Mouse (Mus musculus) kidney, embryonic 14.5 days (tissue): ENCODE results near the gene Sec23a. TPM values are rescaled to one million over a fixed set of nuclear protein-coding genes. Genes with fewer than 3 reads are reported as not detected.
A peak's percentile ranks its signal among the peaks of the same experiment; 100 is the strongest.

Experiments
- ATAC-seq: fragments of 200-750 bp; cut with Nextera tagmentation; 2 replicates; pipeline ENCODE4 v1.8.0; 2017; ENCODE audit warnings: moderate number of reproducible peaks, mild to moderate bottlenecking, moderate TSS enrichment, moderate library complexity; ENCODE audit not compliant: low FRiP score, low TSS enrichment
- H3K27ac ChIP-seq: fragments of 300-500 bp; sonication (generic); 2 replicates; pipeline ENCODE4 v1.5.1; 2014; ENCODE audit warnings: low read depth, mild to moderate bottlenecking, low read length, moderate library complexity, mixed read lengths
- H3K27me3 ChIP-seq: fragments of 300-500 bp; sonication (generic); 2 replicates; pipeline ENCODE4 v1.6.1; 2014; ENCODE audit warnings: mild to moderate bottlenecking, low read length; ENCODE audit not compliant: control insufficient read depth, insufficient read depth
- H3K36me3 ChIP-seq: fragments of 300-500 bp; sonication (generic); 2 replicates; pipeline ENCODE4 v1.6.1; 2014; ENCODE audit warnings: low read length, mixed read lengths; ENCODE audit not compliant: control insufficient read depth, insufficient read depth
- H3K4me1 ChIP-seq: fragments of 300-500 bp; sonication (generic); 2 replicates; pipeline ENCODE4 v1.6.1; 2014; ENCODE audit warnings: low read length, mixed read lengths; ENCODE audit not compliant: control insufficient read depth, insufficient read depth
- H3K4me2 ChIP-seq: fragments of 300-500 bp; sonication (generic); replicated peaks from 2 replicates; pipeline ENCODE4 v1.6.1; 2014; ENCODE audit warnings: low read depth, mild to moderate bottlenecking, low read length
- H3K4me3 ChIP-seq: fragments of 300-500 bp; sonication (generic); 2 replicates; pipeline ENCODE4 v1.5.1; 2014; ENCODE audit warnings: mild to moderate bottlenecking, low read length
- H3K9ac ChIP-seq: fragments of 300-500 bp; sonication (generic); 2 replicates; pipeline ENCODE4 v1.6.1; 2014; ENCODE audit warnings: low read depth, mild to moderate bottlenecking, low read length, moderate library complexity
- H3K9me3 ChIP-seq: fragments of 300-500 bp; sonication (generic); 2 replicates; pipeline ENCODE4 v1.6.1; 2016; ENCODE audit warnings: low read length; ENCODE audit not compliant: control insufficient read depth
- WGBS: fragments of 180-500 bp; shearing (Covaris S2); extraction: QIAGEN DNeasy Blood & Tissue Kit; methylation state at CpG from one replicate; pipeline ENCODE4 v1.1.7; 2014; 5-methylcytosine and 5-hydroxymethylcytosine counted together
- polyA plus RNA-seq: library from polyadenylated mRNA; unstranded; fragments of >200 nt; fragmentation: Nextera tagmentation; extraction: Ambion mirVana; gene quantifications from 2 replicates; pipeline ENCODE4 v1.2.1, GENCODE M21; 2014

Gene Sec23a
- polyA plus RNA-seq, 1 experiment from 2014 or later, result 82.8 TPM

DNA sequence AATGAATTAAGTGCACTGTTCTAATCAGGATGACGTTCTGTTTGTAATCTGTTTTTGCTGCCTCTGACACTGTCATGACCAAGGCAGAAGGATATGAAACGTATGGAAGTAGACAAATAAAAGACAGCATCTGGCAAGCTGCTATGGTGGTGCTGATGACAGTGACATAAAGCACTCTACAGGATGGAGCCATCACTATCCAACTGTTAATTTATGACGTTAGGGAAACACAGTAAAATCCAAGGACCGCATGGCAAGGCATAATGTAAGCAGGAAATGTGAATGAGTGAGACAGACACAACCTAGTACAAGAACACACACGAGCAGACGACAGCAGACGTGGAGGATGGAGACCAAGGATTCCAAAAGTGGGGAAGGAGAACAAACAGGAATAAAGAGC is 55.2 kb downstream of the Sec23a start:
- peak; percentile 81; the same call in 1 of the 2 replicates for ATAC-seq
- Histone ChIP-seq H3K9ac (no peak overlapping the region), H3K4me1 (no peaks in the 10 kb centered on the region), H3K27me3 (no peaks in the 10 kb centered on the region), H3K4me3 (no peak overlapping the region), H3K36me3 (peaks cover 14% of the 10 kb centered on the region), H3K4me2 (no peak overlapping the region), H3K9me3 (no peaks in the 10 kb centered on the region), H3K27ac (no peak overlapping the region)
- WGBS, result 46% methylated on average over 7 of the region's 7 CpGs

DNA sequence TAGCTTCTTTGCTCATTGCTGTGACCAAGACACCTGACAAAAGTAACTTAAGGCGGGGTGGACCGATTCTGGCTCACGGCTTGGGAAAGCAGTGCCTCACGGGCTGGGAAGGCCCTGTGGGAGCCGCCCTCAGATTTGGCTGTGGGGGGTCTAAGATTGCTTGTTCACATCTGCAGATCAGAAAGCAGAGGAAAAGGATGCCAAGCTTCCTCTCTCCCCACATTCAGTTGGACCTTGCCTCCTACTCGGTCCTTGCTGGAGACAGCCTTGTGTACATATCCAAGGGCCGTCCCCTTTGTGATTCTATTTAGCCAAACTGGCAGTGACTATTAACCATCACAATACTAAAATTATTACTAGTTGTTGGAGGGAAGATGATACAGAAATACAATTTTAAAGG is 55.7 kb downstream of the Sec23a start:
- ATAC-seq, result 0 out of 2 replicates have a peak, but pooled peaks have one; percentile 52
- H3K27ac ChIP-seq, result no peak overlapping the region
- 67% methylated on average over 7 of the region's 7 CpGs for WGBS
- no peaks in the 10 kb centered on the region for H3K4me1 ChIP-seq
- no peak overlapping the region for H3K9ac ChIP-seq
- no peaks in the 10 kb centered on the region for H3K27me3 ChIP-seq
- H3K9me3 ChIP-seq, result no peaks in the 10 kb centered on the region
- no peak overlapping the region for H3K4me2 ChIP-seq
- no peak overlapping the region for H3K4me3 ChIP-seq
- peaks cover 14% of the 10 kb centered on the region for H3K36me3 ChIP-seq

DNA sequence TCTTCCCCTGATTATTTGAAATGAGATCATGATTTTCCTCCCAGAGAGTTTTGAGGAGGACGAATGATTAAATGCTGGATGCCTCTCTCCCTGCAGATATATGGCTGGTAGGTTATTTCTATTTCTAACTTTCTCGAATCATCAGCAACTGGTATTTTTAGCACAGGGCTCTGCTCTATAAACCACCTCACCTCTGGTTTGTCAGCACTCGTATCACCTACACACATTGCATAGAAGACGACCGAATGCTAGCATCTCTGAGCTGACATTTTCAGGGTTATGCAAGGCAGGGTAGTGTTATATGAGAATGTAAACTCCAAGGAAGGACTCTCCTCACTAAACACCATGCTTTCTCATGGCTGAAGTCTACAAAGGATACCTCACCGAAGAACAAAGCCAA is 63.9 kb downstream of the Sec23a start:
- Histone ChIP-seq H3K9me3 (no peaks in the 10 kb centered on the region), H3K36me3 (no peaks in the 10 kb centered on the region), H3K4me3 (no peak overlapping the region), H3K4me2 (no peak overlapping the region), H3K9ac (no peak overlapping the region), H3K27me3 (no peaks in the 10 kb centered on the region), H3K27ac (no peak overlapping the region), H3K4me1 (no peaks in the 10 kb centered on the region)
- ATAC-seq, result no peak
- WGBS, result 87% methylated on average over 6 of the region's 6 CpGs

DNA sequence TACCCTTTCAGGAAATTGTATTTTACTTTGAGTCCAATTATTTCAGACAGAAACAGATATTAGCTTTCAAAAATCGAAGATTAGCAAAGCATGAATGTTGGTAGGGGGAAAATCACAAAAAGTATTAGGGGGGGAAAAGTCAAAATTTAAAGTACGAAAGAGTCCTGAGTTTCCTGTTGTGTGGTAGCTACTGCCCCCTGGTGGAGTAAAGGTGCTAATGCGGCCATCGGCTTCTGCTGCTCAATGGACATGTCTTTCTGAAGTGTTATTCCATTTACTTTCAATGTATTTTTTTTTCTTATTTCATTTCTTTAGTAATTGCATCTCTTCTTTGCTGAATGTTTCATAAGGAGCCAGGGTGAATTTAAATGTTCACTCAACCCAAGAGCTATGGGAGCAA is 64.6 kb downstream of the Sec23a start:
- no peak overlapping the region for H3K9ac ChIP-seq
- no peaks in the 10 kb centered on the region for H3K4me1 ChIP-seq
- H3K27ac ChIP-seq, result no peak overlapping the region
- H3K27me3 ChIP-seq, result no peaks in the 10 kb centered on the region
- H3K36me3 ChIP-seq, result no peaks in the 10 kb centered on the region
- no peaks in the 10 kb centered on the region for H3K9me3 ChIP-seq
- H3K4me2 ChIP-seq, result no peak overlapping the region
- H3K4me3 ChIP-seq, result no peak overlapping the region
- 20% methylated on average over 4 of the region's 4 CpGs for WGBS
- ATAC-seq, result no peak

DNA sequence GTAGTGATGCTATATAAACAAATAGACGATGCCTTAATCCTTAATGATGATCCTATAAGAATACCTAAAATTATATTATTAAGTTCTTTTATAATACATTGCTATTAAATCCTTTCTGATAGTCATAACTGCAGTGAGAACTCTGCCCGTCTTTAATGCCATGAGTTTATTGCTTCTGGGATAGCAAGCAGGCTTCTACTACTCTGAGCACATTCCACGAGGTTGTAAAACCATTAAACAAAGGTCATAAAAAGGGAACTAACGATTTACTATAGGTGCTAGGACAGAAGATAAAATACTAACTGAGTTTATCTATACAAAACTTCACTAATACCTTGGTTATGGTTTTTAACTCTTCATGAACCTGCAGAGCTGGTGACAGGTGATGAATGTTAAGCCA is 69.3 kb downstream of the Sec23a start:
- peaks cover 2% of the 10 kb centered on the region; the same call in 1 of the 2 replicates for H3K9me3 ChIP-seq
- no peaks in the 10 kb centered on the region for H3K36me3 ChIP-seq
- H3K4me3 ChIP-seq, result no peak overlapping the region
- no peak overlapping the region for H3K4me2 ChIP-seq
- no peaks in the 10 kb centered on the region for H3K27me3 ChIP-seq
- H3K9ac ChIP-seq, result no peak overlapping the region
- ATAC-seq, result no peak
- H3K27ac ChIP-seq, result no peak overlapping the region
- WGBS, result 40% methylated on average over 4 of the region's 4 CpGs
- no peaks in the 10 kb centered on the region for H3K4me1 ChIP-seq

DNA sequence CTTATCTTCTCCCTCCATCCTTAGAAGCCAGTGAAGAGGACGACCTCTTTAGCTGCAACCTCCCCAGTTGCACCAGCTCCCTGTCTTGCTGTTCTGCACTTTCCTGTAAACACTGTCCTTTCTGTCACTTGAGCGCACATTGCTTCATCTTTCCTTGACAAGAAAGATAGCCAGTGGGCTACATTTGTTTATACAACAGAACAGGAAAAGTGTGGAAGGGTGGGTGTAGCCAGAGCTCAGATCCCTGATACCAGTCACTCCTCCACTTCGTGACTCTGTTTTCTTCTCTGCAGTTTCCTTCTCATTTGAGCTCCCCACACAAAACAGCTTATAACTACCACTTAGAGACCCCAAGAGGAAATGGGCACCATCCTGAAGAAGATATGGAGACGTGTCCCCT is 77.2 kb downstream of the Sec23a start:
- no peak overlapping the region for H3K4me3 ChIP-seq
- ATAC-seq, result peak; percentile 64; the same call in 1 of the 2 replicates
- no peak overlapping the region for H3K27ac ChIP-seq
- H3K36me3 ChIP-seq, result no peaks in the 10 kb centered on the region
- H3K4me2 ChIP-seq, result no peak overlapping the region
- H3K27me3 ChIP-seq, result no peaks in the 10 kb centered on the region
- H3K4me1 ChIP-seq, result no peaks in the 10 kb centered on the region
- H3K9me3 ChIP-seq, result peaks cover 1% of the 10 kb centered on the region; the same call in 1 of the 2 replicates
- 25% methylated on average over 4 of the region's 4 CpGs for WGBS
- H3K9ac ChIP-seq, result no peak overlapping the region

DNA sequence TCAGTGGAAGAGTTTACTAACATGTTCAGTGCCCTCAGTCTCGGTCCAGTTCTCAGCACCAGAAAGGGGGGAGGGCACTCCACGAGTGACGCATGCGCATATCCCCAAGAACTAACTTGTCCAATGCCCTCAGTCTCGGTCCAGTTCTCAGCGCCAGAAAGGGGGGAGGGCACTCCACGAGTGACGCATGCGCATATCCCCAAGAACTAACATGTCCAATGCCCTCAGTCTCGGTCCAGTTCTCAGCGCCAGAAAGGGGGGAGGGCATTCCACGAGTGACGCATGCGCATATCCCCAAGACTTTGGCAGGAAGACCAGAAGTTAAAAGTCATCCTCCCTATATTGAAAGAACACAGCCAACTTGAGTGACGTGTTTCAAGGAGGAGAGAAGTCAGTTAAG is 86.8 kb downstream of the Sec23a start:
- WGBS, result 92% methylated on average over 15 of the region's 15 CpGs
- H3K4me1 ChIP-seq, result no peaks in the 10 kb centered on the region

DNA sequence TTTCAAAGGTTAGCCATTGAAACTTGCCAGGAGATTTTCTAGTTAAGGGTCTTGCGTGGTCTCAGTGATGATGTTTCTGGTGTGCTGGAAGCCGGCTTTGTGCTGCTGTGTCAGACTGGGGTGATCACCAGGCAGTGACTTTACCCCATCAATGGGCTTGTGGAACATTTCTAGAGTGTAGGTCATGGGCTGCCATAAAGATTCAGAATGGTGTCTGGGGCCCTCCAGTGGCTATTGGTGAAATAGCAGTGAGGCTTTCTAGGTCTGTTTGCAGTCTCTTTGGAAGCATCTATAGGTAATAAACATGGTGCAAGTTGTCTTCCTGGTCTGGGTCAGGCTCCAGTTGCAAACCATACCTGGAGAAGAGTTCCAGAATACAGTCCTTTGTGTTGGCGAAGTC is 87.8 kb downstream of the Sec23a start:
- no peak overlapping the region for H3K4me2 ChIP-seq
- H3K4me1 ChIP-seq, result no peaks in the 10 kb centered on the region
- H3K27me3 ChIP-seq, result no peaks in the 10 kb centered on the region
- WGBS, result 75% methylated on average over 3 of the region's 3 CpGs
- H3K9ac ChIP-seq, result no peak overlapping the region
- H3K36me3 ChIP-seq, result no peaks in the 10 kb centered on the region
- H3K9me3 ChIP-seq, result no peaks in the 10 kb centered on the region
- ATAC-seq, result no peak
- H3K27ac ChIP-seq, result no peak overlapping the region
- H3K4me3 ChIP-seq, result no peak overlapping the region

More for the DNA sequence above, 86.8 kb downstream of the Sec23a start:
- no peak overlapping the region for H3K4me2 ChIP-seq
- no peaks in the 10 kb centered on the region for H3K27me3 ChIP-seq
- no peak overlapping the region for H3K27ac ChIP-seq
- ATAC-seq, result no peak
- no peaks in the 10 kb centered on the region for H3K9me3 ChIP-seq
- H3K4me3 ChIP-seq, result no peak overlapping the region
- H3K36me3 ChIP-seq, result no peaks in the 10 kb centered on the region
- no peak overlapping the region for H3K9ac ChIP-seq

DNA sequence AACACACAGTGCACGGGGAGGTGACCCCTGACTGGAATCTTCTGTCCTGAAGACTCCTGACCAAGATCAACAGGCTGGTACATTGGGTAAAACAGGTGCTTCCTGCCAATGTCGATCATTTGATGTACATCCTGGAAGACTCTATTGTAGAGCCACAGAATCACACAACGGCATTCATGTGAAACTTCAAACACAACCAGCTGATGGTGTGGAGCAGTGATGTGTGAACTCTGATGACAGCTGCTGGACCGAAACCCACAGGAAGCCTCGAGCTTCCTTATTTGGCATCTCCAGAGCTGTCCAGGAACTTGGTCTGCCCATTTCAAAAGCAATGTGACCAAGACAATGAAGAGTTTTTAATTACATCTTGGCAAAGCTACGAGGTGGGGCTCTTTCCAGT is 91.0 kb downstream of the Sec23a start:
- Histone ChIP-seq H3K27ac (no peak overlapping the region), H3K9me3 (no peaks in the 10 kb centered on the region), H3K4me1 (no peaks in the 10 kb centered on the region), H3K27me3 (no peaks in the 10 kb centered on the region), H3K9ac (no peak overlapping the region), H3K36me3 (no peaks in the 10 kb centered on the region), H3K4me2 (no peak overlapping the region), H3K4me3 (no peak overlapping the region)
- WGBS, result 64% methylated on average over 6 of the region's 6 CpGs
- 0 out of 2 replicates have a peak, but pooled peaks have one; percentile 9 for ATAC-seq
